Mouse (Mus musculus) stomach, postnatal 0 days (tissue): Measurements from ENCODE around the gene Ift57.

Experiments
- CTCF ChIP-seq: IDR thresholded peaks from 2 replicates; pipeline ENCODE4 v1.5.1; 2016; ENCODE audit warnings: antibody characterized with exemption, low read depth, mild to moderate bottlenecking, moderate library complexity
- EP300 ChIP-seq: optimal IDR thresholded peaks from 2 replicates; pipeline ENCODE3; 2016; ENCODE audit warnings: antibody characterized with exemption

GRCm38 (mm10) chr16:49781556-49782156 is 82.6 kb downstream of the Ift57 start:
- TF ChIP-seq CTCF = no peak
- TF ChIP-seq EP300 = no peak
